Mouse (Mus musculus) intestine, embryonic 14.5 days (tissue): ENCODE measurements around the gene Araf. TPM values are rescaled to one million over a fixed set of nuclear protein-coding genes. Genes with fewer than 3 reads are reported as not detected.

ENCODE experiments used
- ATAC-seq: fragments of 200-750 bp; cut with Nextera tagmentation; replicated peaks from 2 replicates; pipeline ENCODE4 v1.8.0; 2017; ENCODE audit warnings: low read depth, moderate number of reproducible peaks, moderate TSS enrichment, moderate library complexity; ENCODE audit not compliant: low FRiP score, low TSS enrichment
- DNase-seq: peaks from one replicate; pipeline ENCODE4 v3.0.0-alpha.2; 2018; ENCODE audit warnings: low spot score
- H3K27ac ChIP-seq: fragments of 300-500 bp; sonication (generic); 2 replicates; pipeline ENCODE4 v1.5.1; 2014; ENCODE audit warnings: low read depth, mild to moderate bottlenecking, control low read depth
- H3K27me3 ChIP-seq: fragments of 300-500 bp; sonication (generic); replicated peaks from 2 replicates; pipeline ENCODE4 v1.6.1; 2014; ENCODE audit warnings: low read length, control low read depth; ENCODE audit not compliant: control insufficient read depth, insufficient read depth
- H3K36me3 ChIP-seq: fragments of 300-500 bp; sonication (generic); 2 replicates; pipeline ENCODE4 v1.6.1; 2014; ENCODE audit warnings: low read length, control low read depth; ENCODE audit not compliant: control insufficient read depth, insufficient read depth
- H3K4me1 ChIP-seq: fragments of 300-500 bp; sonication (generic); replicated peaks from 2 replicates; pipeline ENCODE4 v1.6.1; 2014; ENCODE audit warnings: low read length, control low read depth, mixed read lengths; ENCODE audit not compliant: control insufficient read depth, insufficient read depth
- H3K4me2 ChIP-seq: fragments of 300-500 bp; sonication (generic); 2 replicates; pipeline ENCODE4 v1.6.1; 2014; ENCODE audit warnings: low read length
- H3K4me3 ChIP-seq: fragments of 300-500 bp; sonication (generic); 2 replicates; pipeline ENCODE4 v1.5.1; 2014; ENCODE audit warnings: low read depth, low read length, control low read depth, mixed read lengths
- H3K9ac ChIP-seq: fragments of 300-500 bp; sonication (generic); 2 replicates; pipeline ENCODE4 v1.6.1; 2014; ENCODE audit warnings: mild to moderate bottlenecking, low read length
- H3K9me3 ChIP-seq: fragments of 300-500 bp; sonication (generic); 2 replicates; pipeline ENCODE4 v1.6.1; 2016; ENCODE audit warnings: low read length, control low read depth; ENCODE audit not compliant: control insufficient read depth
- WGBS: fragments of 180-500 bp; shearing (Covaris S2); extraction: QIAGEN DNeasy Blood & Tissue Kit; methylation state at CpG from one replicate; pipeline ENCODE4 v1.1.7; 2014; 5-methylcytosine and 5-hydroxymethylcytosine counted together
- polyA plus RNA-seq: library from polyadenylated mRNA; unstranded; fragments of >200 nt; fragmentation: Nextera tagmentation; extraction: Ambion mirVana; gene quantifications from 2 replicates; pipeline ENCODE4 v1.2.1, GENCODE M21; 2014

Gene Araf
- polyA plus RNA-seq, result 95.7 and 110 TPM in 2 replicates

- WGBS, result 12% methylated on average over 5 of the region's 7 CpGs
- Histone ChIP-seq H3K9ac (peak within 1 kb of the TSS; percentile 63), H3K4me3 (peak within 1 kb of the TSS; percentile 40), H3K4me2 (peak within 1 kb of the TSS; percentile 51), H3K9me3 (no peaks in the 10 kb centered on the region), H3K36me3 (no peaks in the 10 kb centered on the region), H3K27me3 (no peaks in the 10 kb centered on the region), H3K4me1 (no peaks in the 10 kb centered on the region), H3K27ac (peak within 1 kb of the TSS; percentile 90)
- DNase-seq (no peak), ATAC-seq (peak; percentile 72)
Observed at GRCm38 (mm10) chrX:20797681-20798080, at the start of gene Araf. Araf (plus strand) TSS chrX:20797814.

GRCm38 (mm10) chrX:20748829-20749228 is 48.8 kb upstream of the Araf start:
- H3K27me3 ChIP-seq, result no peaks in the 10 kb centered on the region
- H3K27ac ChIP-seq, result no peak overlapping the region
- no peaks in the 10 kb centered on the region for H3K9me3 ChIP-seq
- H3K4me3 ChIP-seq, result no peak overlapping the region
- no peaks in the 10 kb centered on the region for H3K4me1 ChIP-seq
- DNase-seq (no peak), ATAC-seq (no peak)
- no peak overlapping the region for H3K9ac ChIP-seq
- no peaks in the 10 kb centered on the region for H3K36me3 ChIP-seq
- no peak overlapping the region for H3K4me2 ChIP-seq
- WGBS, result 76% methylated on average over 2 of the region's 2 CpGs

- H3K9ac ChIP-seq, result no peak overlapping the region
- H3K4me2 ChIP-seq, result no peak overlapping the region
- 78% methylated on average over 4 of the region's 4 CpGs for WGBS
- H3K9me3 ChIP-seq, result no peaks in the 10 kb centered on the region
- no peaks in the 10 kb centered on the region for H3K27me3 ChIP-seq
- DNase-seq, result no peak
- no peak overlapping the region for H3K27ac ChIP-seq
- no peaks in the 10 kb centered on the region for H3K4me1 ChIP-seq
- no peak for ATAC-seq
- no peak overlapping the region for H3K4me3 ChIP-seq
- H3K36me3 ChIP-seq, result no peaks in the 10 kb centered on the region
Observed at GRCm38 (mm10) chrX:20761201-20761600, 36.4 kb upstream of the Araf start.

GRCm38 (mm10) chrX:20770697-20771381 is 26.8 kb upstream of the Araf start:
- DNase-seq (peak; percentile 89), ATAC-seq (no peak)
- Histone ChIP-seq H3K4me1 (no peaks in the 10 kb centered on the region), H3K4me3 (no peak overlapping the region), H3K27me3 (no peaks in the 10 kb centered on the region), H3K9me3 (no peaks in the 10 kb centered on the region), H3K9ac (no peak overlapping the region), H3K4me2 (no peak overlapping the region), H3K27ac (no peak overlapping the region), H3K36me3 (no peaks in the 10 kb centered on the region)
- WGBS, result 8% methylated on average over 1 of the region's 1 CpGs

GRCm38 (mm10) chrX:20771666-20772065 is 25.9 kb upstream of the Araf start:
- Histone ChIP-seq H3K27ac (no peak overlapping the region), H3K27me3 (no peaks in the 10 kb centered on the region), H3K4me2 (no peak overlapping the region), H3K9me3 (no peaks in the 10 kb centered on the region), H3K4me1 (no peaks in the 10 kb centered on the region), H3K4me3 (no peak overlapping the region), H3K9ac (no peak overlapping the region), H3K36me3 (no peaks in the 10 kb centered on the region)
- 63% methylated on average over 2 of the region's 2 CpGs for WGBS
- DNase-seq (no peak), ATAC-seq (no peak)

GRCm38 (mm10) chrX:20775271-20776016 is 22.2 kb upstream of the Araf start:
- no peak overlapping the region for H3K9ac ChIP-seq
- DNase-seq (no peak), ATAC-seq (no peak)
- no peaks in the 10 kb centered on the region for H3K27me3 ChIP-seq
- H3K36me3 ChIP-seq, result no peaks in the 10 kb centered on the region
- no peak overlapping the region for H3K27ac ChIP-seq
- no peaks in the 10 kb centered on the region for H3K4me1 ChIP-seq
- H3K4me3 ChIP-seq, result no peak overlapping the region
- no peak overlapping the region for H3K4me2 ChIP-seq
- 50% methylated on average over 19 of the region's 19 CpGs for WGBS
- no peaks in the 10 kb centered on the region for H3K9me3 ChIP-seq

- Histone ChIP-seq H3K27ac (no peak overlapping the region), H3K4me1 (no peaks in the 10 kb centered on the region), H3K27me3 (no peaks in the 10 kb centered on the region), H3K9me3 (no peaks in the 10 kb centered on the region), H3K4me2 (no peak overlapping the region), H3K4me3 (no peak overlapping the region), H3K9ac (no peak overlapping the region), H3K36me3 (no peaks in the 10 kb centered on the region)
- DNase-seq (no peak), ATAC-seq (no peak)
Observed at GRCm38 (mm10) chrX:20777619-20778018, 20.0 kb upstream of the Araf start.

GRCm38 (mm10) chrX:20787309-20787708 is 10.3 kb upstream of the Araf start:
- 81% methylated on average over 2 of the region's 2 CpGs for WGBS
- DNase-seq (no peak), ATAC-seq (no peak)
- H3K4me1 ChIP-seq, result no peaks in the 10 kb centered on the region
- H3K9ac ChIP-seq, result no peak overlapping the region
- H3K4me2 ChIP-seq, result no peak overlapping the region
- H3K27me3 ChIP-seq, result no peaks in the 10 kb centered on the region
- no peaks in the 10 kb centered on the region for H3K36me3 ChIP-seq
- no peak overlapping the region for H3K4me3 ChIP-seq
- no peaks in the 10 kb centered on the region for H3K9me3 ChIP-seq
- no peak overlapping the region for H3K27ac ChIP-seq

- Histone ChIP-seq H3K4me3 (no peak overlapping the region), H3K27me3 (no peaks in the 10 kb centered on the region), H3K9me3 (no peaks in the 10 kb centered on the region), H3K27ac (no peak overlapping the region), H3K4me1 (no peaks in the 10 kb centered on the region), H3K9ac (no peak overlapping the region), H3K36me3 (no peaks in the 10 kb centered on the region), H3K4me2 (no peak overlapping the region)
- no peak for DNase-seq
- ATAC-seq, result no peak
- WGBS, result 30% methylated on average over 3 of the region's 3 CpGs
Observed at GRCm38 (mm10) chrX:20792417-20792816, 5.2 kb upstream of the Araf start.
